Mouse (Mus musculus) heart, postnatal 0 days (tissue): ENCODE data around the gene Lrrtm1.

Experiments used
- CTCF ChIP-seq: IDR thresholded peaks from 2 replicates; pipeline ENCODE4 v1.5.1; 2016; ENCODE audit warnings: antibody characterized with exemption, control low read depth, low read depth
- EP300 ChIP-seq: IDR thresholded peaks from 2 replicates; pipeline ENCODE4 v1.6.1; 2016; ENCODE audit warnings: antibody characterized with exemption, low read depth

GRCm38 (mm10) chr6:77243541-77244231 lies 1.2 kb downstream of the Lrrtm1 start:
- TF ChIP-seq EP300 (no peak), CTCF (no peak)
